Mouse (Mus musculus) embryo, embryonic 10 days (tissue): ENCODE data around the gene Nos1ap.

ENCODE experiments used
- DNase-seq: peaks from one replicate; pipeline ENCODE4 v3.0.0-alpha.2; 2015; ENCODE audit warnings: low spot score

Nos1ap gene

GRCm38 (mm10) chr1:170545286-170545685 lies 44.4 kb downstream of the Nos1ap start:
- no peak for DNase-seq

- DNase-seq, result no peak
Observed at GRCm38 (mm10) chr1:170539507-170539906, 50.2 kb downstream of the Nos1ap start.

GRCm38 (mm10) chr1:170538481-170539061 lies 51.1 kb downstream of the Nos1ap start:
- DNase-seq, result no peak

- DNase-seq, result no peak
Observed at GRCm38 (mm10) chr1:170536344-170536743, 53.3 kb downstream of the Nos1ap start.

- no peak for DNase-seq
Observed at GRCm38 (mm10) chr1:170535221-170535620, 54.4 kb downstream of the Nos1ap start.

GRCm38 (mm10) chr1:170531286-170531685 lies 58.4 kb downstream of the Nos1ap start:
- DNase-seq, result no peak

GRCm38 (mm10) chr1:170530456-170530855 lies 59.2 kb downstream of the Nos1ap start:
- DNase-seq, result no peak

GRCm38 (mm10) chr1:170522891-170523290 lies 66.8 kb downstream of the Nos1ap start:
- DNase-seq, result no peak

- peak; percentile 81 for DNase-seq
Observed at GRCm38 (mm10) chr1:170521520-170522205, 68.0 kb downstream of the Nos1ap start.

- no peak for DNase-seq
Observed at GRCm38 (mm10) chr1:170520206-170520605, 69.5 kb downstream of the Nos1ap start.

GRCm38 (mm10) chr1:170519631-170520030 lies 70.0 kb downstream of the Nos1ap start:
- no peak for DNase-seq

GRCm38 (mm10) chr1:170516182-170516581 lies 73.5 kb downstream of the Nos1ap start:
- DNase-seq, result no peak

- no peak for DNase-seq
Observed at GRCm38 (mm10) chr1:170515455-170515854, 74.2 kb downstream of the Nos1ap start.

GRCm38 (mm10) chr1:170514226-170514625 lies 75.4 kb downstream of the Nos1ap start:
- DNase-seq, result peak; percentile 54

- DNase-seq, result no peak
Observed at GRCm38 (mm10) chr1:170512429-170513097, 77.1 kb downstream of the Nos1ap start.

- no peak for DNase-seq
Observed at GRCm38 (mm10) chr1:170510595-170511240, 78.9 kb downstream of the Nos1ap start.

GRCm38 (mm10) chr1:170506309-170506708 lies 83.4 kb downstream of the Nos1ap start:
- no peak for DNase-seq

- no peak for DNase-seq
Observed at GRCm38 (mm10) chr1:170505107-170505506, 84.6 kb downstream of the Nos1ap start.

- no peak for DNase-seq
Observed at GRCm38 (mm10) chr1:170504378-170504777, 85.3 kb downstream of the Nos1ap start.

GRCm38 (mm10) chr1:170503277-170503739 lies 86.4 kb downstream of the Nos1ap start:
- DNase-seq, result no peak

GRCm38 (mm10) chr1:170502491-170503276 lies 87.0 kb downstream of the Nos1ap start:
- peak; percentile 20 for DNase-seq

GRCm38 (mm10) chr1:170501970-170502369 lies 87.7 kb downstream of the Nos1ap start:
- no peak for DNase-seq
